Mouse (Mus musculus) ES-Bruce4 (cell line): ENCODE measurements at regions not wholly inside any gene's neighbourhood (a gene's known extent, or its start where the extent isn't known, plus 50 kb on each side); places are given as distances from the start of the nearest gene placed in this dataset.

Source experiments
- CTCF ChIP-seq: IDR thresholded peaks from one replicate; pipeline ENCODE4 v1.8.1; 2011; ENCODE audit warnings: low read depth, low read length
- POLR2A ChIP-seq: IDR thresholded peaks from one replicate; pipeline ENCODE4 v1.8.1; 2011; ENCODE audit warnings: low read length; ENCODE audit not compliant: insufficient read depth

DNA sequence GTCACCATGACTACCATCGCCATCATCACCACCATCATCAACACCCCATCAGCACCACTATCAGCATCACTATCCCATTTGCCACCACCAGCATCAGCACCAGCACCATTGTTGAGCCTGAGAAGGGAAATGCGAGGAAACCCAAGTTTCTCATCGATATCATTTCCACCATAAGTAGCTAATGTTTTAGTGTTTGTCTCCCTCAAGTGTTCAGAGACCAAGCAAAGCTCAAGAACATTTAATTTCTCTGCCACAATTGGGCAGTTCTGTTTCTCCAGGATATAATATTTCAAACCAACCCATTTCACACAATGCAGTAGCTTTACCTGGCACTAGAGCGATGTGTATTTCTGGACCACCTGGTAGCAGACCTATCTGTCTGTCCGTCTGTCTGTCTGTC, 59.7 kb upstream of the Tmem132d start:
- no peak for TF ChIP-seq POLR2A
- TF ChIP-seq CTCF: no peak
